Mouse (Mus musculus): Measurements from ENCODE around the gene Slc30a9. TPM values are rescaled to one million over a fixed set of nuclear protein-coding genes. Genes with fewer than 3 reads are reported as not detected.
A peak's percentile ranks its signal among the peaks of the same experiment; 100 is the strongest.

The Slc30a9 gene
- 100 to 1,000 TPM; 184 to 186 TPM for total RNA-seq (2021)
- long read RNA-seq, experiment 1, full-length matches to known transcripts: 159 of 184 reads
- long read RNA-seq, experiment 1, partial matches to known transcripts: 12 of 184 reads
- long read RNA-seq, experiment 1, other reads (novel, unspliced or antisense): 13 of 184 reads
- long read RNA-seq, experiment 2, full-length matches to known transcripts: 232 of 258 reads
- long read RNA-seq, experiment 2, partial matches to known transcripts: 8 of 258 reads
- long read RNA-seq, experiment 2, other reads (novel, unspliced or antisense): 18 of 258 reads

- Histone ChIP-seq H3K27ac (peak within 1 kb of the TSS; percentile 87), H3K4me3 (peak within 1 kb of the TSS; percentile 92)
- peak; percentile 37 for TF ChIP-seq CTCF (conservative IDR thresholded peaks at IDR 0.05)
- DNase-seq (ENCODE audit: low spot score in 2 of 2): peak; percentile 88 to 96
Measured at GRCm38 (mm10) chr5:67306698-67307521, at the start of gene Slc30a9. Gene Slc30a9, plus strand, starts transcription at chr5:67306955.

- H3K27ac ChIP-seq: no peak overlapping the region
- TF ChIP-seq CTCF (conservative IDR thresholded peaks at IDR 0.05): no peak
- H3K4me3 ChIP-seq: no peak overlapping the region
- no peak for DNase-seq (ENCODE audit: low spot score in 2 of 2)
Measured at GRCm38 (mm10) chr5:67258473-67258872, 48.3 kb upstream of the Slc30a9 start.

GRCm38 (mm10) chr5:67260159-67260530, 46.6 kb upstream of the Slc30a9 start:
- H3K27ac ChIP-seq: peak overlapping the region; percentile 93
- DNase-seq (ENCODE audit: low spot score in 2 of 2): no peak
- TF ChIP-seq CTCF (conservative IDR thresholded peaks at IDR 0.05): no peak
- peak overlapping the region; percentile 89 for H3K4me3 ChIP-seq

GRCm38 (mm10) chr5:67260531-67261371, 46.0 kb upstream of the Slc30a9 start, which contains the start of gene Tmem33:
Gene Tmem33, plus strand, starts transcription at chr5:67260565.
- TF ChIP-seq CTCF (conservative IDR thresholded peaks at IDR 0.05): no peak
- DNase-seq (ENCODE audit: low spot score in 2 of 2): peak; percentile 92 to 96

GRCm38 (mm10) chr5:67262964-67263363, 43.8 kb upstream of the Slc30a9 start:
- Histone ChIP-seq H3K27ac (no peak overlapping the region), H3K4me3 (no peak overlapping the region)
- TF ChIP-seq CTCF (conservative IDR thresholded peaks at IDR 0.05): no peak
- DNase-seq (ENCODE audit: low spot score in 2 of 2): no peak

More at GRCm38 (mm10) chr5:67260531-67261371, 46.0 kb upstream of the Slc30a9 start, which contains the start of gene Tmem33:
- H3K27ac ChIP-seq: peak within 1 kb of the TSS; percentile 93
- H3K4me3 ChIP-seq: peak within 1 kb of the TSS; percentile 89

GRCm38 (mm10) chr5:67266106-67266505, 40.6 kb upstream of the Slc30a9 start:
- Histone ChIP-seq H3K27ac (no peak overlapping the region), H3K4me3 (no peak overlapping the region)
- no peak for DNase-seq (ENCODE audit: low spot score in 2 of 2)
- TF ChIP-seq CTCF (conservative IDR thresholded peaks at IDR 0.05): peak; percentile 69

GRCm38 (mm10) chr5:67269309-67269708, 37.4 kb upstream of the Slc30a9 start:
- H3K27ac ChIP-seq: no peak overlapping the region
- no peak for DNase-seq (ENCODE audit: low spot score in 2 of 2)
- no peak for TF ChIP-seq CTCF (conservative IDR thresholded peaks at IDR 0.05)
- no peak overlapping the region for H3K4me3 ChIP-seq

- DNase-seq (ENCODE audit: low spot score in 2 of 2): no peak
- Histone ChIP-seq H3K4me3 (no peak overlapping the region), H3K27ac (no peak overlapping the region)
- no peak for TF ChIP-seq CTCF (conservative IDR thresholded peaks at IDR 0.05)
Measured at GRCm38 (mm10) chr5:67279407-67279806, 27.3 kb upstream of the Slc30a9 start.

GRCm38 (mm10) chr5:67279840-67280239, 26.9 kb upstream of the Slc30a9 start:
- TF ChIP-seq CTCF (conservative IDR thresholded peaks at IDR 0.05): no peak

GRCm38 (mm10) chr5:67280400-67280799, 26.4 kb upstream of the Slc30a9 start:
- no peak for DNase-seq (ENCODE audit: low spot score in 2 of 2)
- H3K4me3 ChIP-seq: no peak overlapping the region
- no peak overlapping the region for H3K27ac ChIP-seq
- no peak for TF ChIP-seq CTCF (conservative IDR thresholded peaks at IDR 0.05)

More at GRCm38 (mm10) chr5:67279840-67280239, 26.9 kb upstream of the Slc30a9 start:
- no peak overlapping the region for H3K27ac ChIP-seq
- H3K4me3 ChIP-seq: no peak overlapping the region
- DNase-seq (ENCODE audit: low spot score in 2 of 2): no peak

- no peak for DNase-seq (ENCODE audit: low spot score in 2 of 2)
- H3K4me3 ChIP-seq: no peak overlapping the region
- no peak overlapping the region for H3K27ac ChIP-seq
- no peak for TF ChIP-seq CTCF (conservative IDR thresholded peaks at IDR 0.05)
Measured at GRCm38 (mm10) chr5:67295029-67295428, 11.7 kb upstream of the Slc30a9 start.

- Histone ChIP-seq H3K27ac (no peak overlapping the region), H3K4me3 (no peak overlapping the region)
- no peak for DNase-seq (ENCODE audit: low spot score in 2 of 2)
- TF ChIP-seq CTCF (conservative IDR thresholded peaks at IDR 0.05): no peak
Measured at GRCm38 (mm10) chr5:67295682-67296081, 11.1 kb upstream of the Slc30a9 start.

Measured in layer of hippocampus, adult 2 months (tissue).